Mouse (Mus musculus) thymus, adult 2 months (tissue): ENCODE measurements around the gene Olfr282.

Experiments used
- CTCF ChIP-seq: fragments of 200-500 bp; IDR thresholded peaks from 2 replicates; pipeline ENCODE4 v1.5.1; 2012; ENCODE audit warnings: mild to moderate bottlenecking, control low read depth, low read length, moderate library complexity, borderline replicate concordance; ENCODE audit not compliant: control insufficient read depth, poor library complexity, insufficient read depth; ENCODE audit errors: extremely low read depth
- POLR2A ChIP-seq: fragments of 200-500 bp; IDR thresholded peaks from 2 replicates; pipeline ENCODE4 v1.6.1; 2012; ENCODE audit warnings: mild to moderate bottlenecking, low read length, control low read depth, moderate library complexity; ENCODE audit not compliant: control insufficient read depth, poor library complexity, insufficient read depth; ENCODE audit errors: extremely low read depth

DNA sequence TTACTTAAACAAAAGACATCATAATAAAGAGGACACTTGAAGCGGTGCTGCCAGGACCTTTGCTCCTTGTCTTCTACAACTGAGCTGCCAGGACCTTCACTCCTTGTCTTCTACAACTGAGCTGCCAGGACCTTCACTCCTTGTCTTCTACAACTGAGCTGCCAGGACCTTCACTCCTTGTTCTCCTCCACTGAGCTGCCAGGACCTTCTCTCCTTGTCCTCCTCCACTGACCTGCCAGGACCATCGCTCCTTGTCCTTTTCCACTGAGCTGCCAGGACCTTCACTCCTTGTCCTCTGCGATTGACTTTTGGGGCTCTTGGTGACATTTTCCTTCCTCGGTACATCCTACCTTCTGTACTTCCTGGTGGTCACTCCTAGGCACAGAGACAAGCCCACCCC, 17.5 kb downstream of the Olfr282 start:
- no peak for TF ChIP-seq POLR2A
- no peak for TF ChIP-seq CTCF
